Mouse (Mus musculus): ENCODE measurements around the gene Rapgef5. TPM values are rescaled to one million over a fixed set of nuclear protein-coding genes. Genes with fewer than 3 reads are reported as not detected.

Gene Rapgef5
- polyA plus RNA-seq, 2 experiments: 5.6 to 8.6 TPM

DNA sequence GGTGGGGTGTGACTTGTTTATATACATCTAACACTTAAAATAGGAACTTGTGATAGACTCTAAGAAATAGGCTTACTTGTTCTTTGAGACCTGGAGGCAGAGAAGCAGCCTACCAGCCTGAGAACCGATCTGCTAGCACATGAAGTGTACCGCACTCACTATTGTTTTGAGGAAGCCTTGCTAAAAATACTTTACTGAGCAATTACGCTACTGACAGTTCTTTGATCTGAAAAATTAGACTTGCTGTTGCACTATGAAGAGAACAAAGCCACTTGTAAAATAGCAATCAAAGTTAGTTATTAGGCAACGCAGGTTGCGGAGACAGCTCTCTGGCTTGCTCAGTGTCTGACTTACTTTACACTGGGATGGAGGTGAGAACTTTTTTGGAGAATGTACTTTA, 37.1 kb downstream of the Rapgef5 start:
- H3K27ac ChIP-seq (replicated peaks; ENCODE audit: low read depth, low read length): no peak overlapping the region
- no peaks in the 10 kb centered on the region for H3K27me3 ChIP-seq (ENCODE audit: control insufficient read depth, insufficient read depth, low read length)
- no peak overlapping the region for H3K4me3 ChIP-seq (replicated peaks; ENCODE audit: low read length)
- no peaks in the 10 kb centered on the region for H3K36me3 ChIP-seq (ENCODE audit: control insufficient read depth, insufficient read depth, low read length)
- 77% methylated on average over 5 of the region's 5 CpGs for WGBS
- no peak for DNase-seq (ENCODE audit: low spot score)
- H3K4me1 ChIP-seq (ENCODE audit: control insufficient read depth, insufficient read depth, low read length): no peaks in the 10 kb centered on the region
- H3K9me3 ChIP-seq (ENCODE audit: control insufficient read depth, low read length): no peaks in the 10 kb centered on the region
- H3K9ac ChIP-seq (ENCODE audit: low read depth, low read length, severe bottlenecking): no peak overlapping the region
- no peak overlapping the region for H3K4me2 ChIP-seq (replicated peaks; ENCODE audit: low read depth, low read length, severe bottlenecking)
- ATAC-seq (ENCODE audit: low FRiP score, low read depth): no peak
- TF ChIP-seq POLR2A (IDR thresholded peaks at IDR 0.05; ENCODE audit: borderline replicate concordance, extremely low read depth, insufficient read depth, insufficient read length): no peak

DNA sequence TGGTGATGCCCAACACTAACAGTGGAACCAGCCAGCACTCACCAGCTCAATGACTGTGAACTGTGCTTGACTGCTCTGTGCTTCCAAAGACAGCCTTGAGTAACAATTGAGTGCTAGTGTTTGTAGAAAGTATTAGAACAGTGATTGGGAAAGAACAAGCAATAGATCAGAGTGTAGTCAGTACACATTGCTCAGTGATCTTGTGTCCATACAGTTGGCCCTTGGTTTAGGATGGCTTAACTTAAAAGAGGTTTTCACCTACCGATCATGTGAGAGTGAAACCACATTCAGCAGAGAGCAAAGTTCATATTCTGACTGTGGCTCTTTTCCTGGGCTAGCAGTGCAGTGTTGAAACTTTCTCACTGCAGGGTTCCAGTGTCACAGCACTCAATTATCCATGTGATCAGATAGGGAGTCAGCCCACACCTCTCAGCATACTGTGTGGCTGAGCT, 38.4 kb downstream of the Rapgef5 start:
- no peak overlapping the region for H3K27ac ChIP-seq (replicated peaks; ENCODE audit: low read depth, low read length)
- no peaks in the 10 kb centered on the region for H3K4me1 ChIP-seq (ENCODE audit: control insufficient read depth, insufficient read depth, low read length)
- no peaks in the 10 kb centered on the region for H3K27me3 ChIP-seq (ENCODE audit: control insufficient read depth, insufficient read depth, low read length)
- DNase-seq (ENCODE audit: low spot score): no peak
- no peak overlapping the region for H3K9ac ChIP-seq (ENCODE audit: low read depth, low read length, severe bottlenecking)
- ATAC-seq (ENCODE audit: low FRiP score, low read depth): no peak
- WGBS: 82% methylated on average over 1 of the region's 1 CpGs
- H3K36me3 ChIP-seq (ENCODE audit: control insufficient read depth, insufficient read depth, low read length): no peaks in the 10 kb centered on the region
- no peak for TF ChIP-seq POLR2A (IDR thresholded peaks at IDR 0.05; ENCODE audit: borderline replicate concordance, extremely low read depth, insufficient read depth, insufficient read length)
- H3K4me3 ChIP-seq (replicated peaks; ENCODE audit: low read length): no peak overlapping the region
- H3K4me2 ChIP-seq (replicated peaks; ENCODE audit: low read depth, low read length, severe bottlenecking): no peak overlapping the region
- H3K9me3 ChIP-seq (ENCODE audit: control insufficient read depth, low read length): no peaks in the 10 kb centered on the region

DNA sequence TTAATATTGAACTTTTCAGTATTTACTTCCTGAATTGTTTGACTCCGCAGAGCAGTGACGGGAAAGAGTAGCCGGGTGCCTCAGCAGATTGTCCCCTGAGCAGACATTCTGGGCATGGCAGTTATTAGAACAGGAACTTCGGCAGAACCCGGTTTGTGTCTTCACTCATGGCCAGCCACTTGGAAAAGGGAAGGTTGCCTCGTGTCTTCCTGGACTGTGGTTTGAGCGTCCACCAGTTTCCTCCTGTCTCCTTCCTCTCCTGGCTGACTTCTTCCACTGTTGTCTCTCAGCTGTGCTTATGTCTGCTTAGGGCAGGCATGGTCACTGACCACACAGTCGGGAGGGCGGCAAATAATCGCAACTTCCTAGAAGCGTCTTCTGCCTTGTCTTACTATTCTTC, 44.2 kb downstream of the Rapgef5 start:
- no peak overlapping the region for H3K4me2 ChIP-seq (replicated peaks; ENCODE audit: low read depth, low read length, severe bottlenecking)
- H3K36me3 ChIP-seq (ENCODE audit: control insufficient read depth, insufficient read depth, low read length): no peaks in the 10 kb centered on the region
- peaks cover 5% of the 10 kb centered on the region for H3K4me1 ChIP-seq (ENCODE audit: control insufficient read depth, insufficient read depth, low read length)
- H3K9ac ChIP-seq (ENCODE audit: low read depth, low read length, severe bottlenecking): no peak overlapping the region
- DNase-seq (ENCODE audit: low spot score) (no peak), ATAC-seq (ENCODE audit: low FRiP score, low read depth) (no peak)
- no peaks in the 10 kb centered on the region for H3K27me3 ChIP-seq (ENCODE audit: control insufficient read depth, insufficient read depth, low read length)
- H3K4me3 ChIP-seq (replicated peaks; ENCODE audit: low read length): no peak overlapping the region
- no peak overlapping the region for H3K27ac ChIP-seq (replicated peaks; ENCODE audit: low read depth, low read length)
- WGBS: 83% methylated on average over 11 of the region's 11 CpGs
- no peak for TF ChIP-seq POLR2A (IDR thresholded peaks at IDR 0.05; ENCODE audit: borderline replicate concordance, extremely low read depth, insufficient read depth, insufficient read length)
- no peaks in the 10 kb centered on the region for H3K9me3 ChIP-seq (ENCODE audit: control insufficient read depth, low read length)

DNA sequence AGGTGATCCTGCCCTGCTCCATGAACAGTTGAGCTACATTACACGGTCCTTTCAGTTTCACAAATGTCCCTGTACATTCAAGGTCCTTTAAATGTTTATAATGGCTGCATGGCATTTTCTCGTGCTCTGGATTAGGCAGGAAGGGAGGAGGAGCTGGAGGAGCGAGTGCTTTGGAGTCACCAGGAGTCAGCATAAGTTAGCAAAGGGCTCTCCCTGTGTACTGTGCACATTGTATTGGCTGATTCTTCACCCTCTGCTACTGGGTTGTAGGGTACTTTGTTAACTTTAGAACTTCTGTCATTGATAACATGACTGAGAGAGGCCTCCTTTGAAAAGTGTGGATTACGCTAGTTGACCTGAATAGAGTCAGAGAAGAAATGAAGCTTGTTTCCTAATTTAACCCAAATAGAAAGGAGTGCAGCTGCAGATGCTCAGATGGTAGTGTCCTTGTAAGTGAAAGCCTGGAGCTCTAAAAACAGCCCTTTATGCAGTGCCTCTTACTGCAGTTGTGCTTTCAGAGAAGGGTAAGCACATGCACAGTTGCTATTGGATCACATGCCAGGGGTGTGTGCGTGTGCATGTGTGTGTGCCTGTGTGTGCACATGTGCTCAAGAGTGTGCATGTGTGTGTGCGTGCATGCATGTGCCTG, 45.3 kb downstream of the Rapgef5 start:
- Histone ChIP-seq H3K4me3 (replicated peaks; ENCODE audit: low read length) (no peak overlapping the region), H3K27ac (replicated peaks; ENCODE audit: low read depth, low read length) (no peak overlapping the region), H3K4me1 (ENCODE audit: control insufficient read depth, insufficient read depth, low read length) (peaks cover 5% of the 10 kb centered on the region), H3K9ac (ENCODE audit: low read depth, low read length, severe bottlenecking) (no peak overlapping the region), H3K27me3 (ENCODE audit: control insufficient read depth, insufficient read depth, low read length) (no peaks in the 10 kb centered on the region), H3K4me2 (replicated peaks; ENCODE audit: low read depth, low read length, severe bottlenecking) (no peak overlapping the region), H3K36me3 (ENCODE audit: control insufficient read depth, insufficient read depth, low read length) (no peaks in the 10 kb centered on the region), H3K9me3 (ENCODE audit: control insufficient read depth, low read length) (no peaks in the 10 kb centered on the region)
- no peak for DNase-seq (ENCODE audit: low spot score)
- ATAC-seq (ENCODE audit: low FRiP score, low read depth): no peak
- no peak for TF ChIP-seq POLR2A (IDR thresholded peaks at IDR 0.05; ENCODE audit: borderline replicate concordance, extremely low read depth, insufficient read depth, insufficient read length)
- 78% methylated on average over 6 of the region's 6 CpGs for WGBS

DNA sequence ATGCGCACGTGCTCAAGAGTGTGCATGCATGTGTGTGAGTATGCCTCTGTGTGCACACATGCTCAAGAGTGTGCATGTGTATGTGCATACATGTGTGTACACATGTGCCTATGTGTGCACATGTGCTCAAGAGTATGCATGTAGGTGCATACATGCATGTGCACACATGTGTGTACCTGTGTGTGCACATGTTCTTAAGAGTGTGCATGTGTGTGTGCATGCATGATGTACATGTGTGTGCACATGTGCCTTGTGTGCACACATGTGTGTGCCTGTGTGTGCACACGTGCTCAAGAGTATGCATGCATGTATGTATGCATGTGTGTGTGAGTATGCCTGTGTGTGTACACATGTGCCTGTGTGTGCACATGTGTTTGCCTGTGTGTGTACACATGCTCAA, 45.8 kb downstream of the Rapgef5 start:
- WGBS: 96% methylated on average over 3 of the region's 3 CpGs
- Histone ChIP-seq H3K4me2 (replicated peaks; ENCODE audit: low read depth, low read length, severe bottlenecking) (no peak overlapping the region), H3K4me3 (replicated peaks; ENCODE audit: low read length) (no peak overlapping the region), H3K27me3 (ENCODE audit: control insufficient read depth, insufficient read depth, low read length) (no peaks in the 10 kb centered on the region), H3K4me1 (ENCODE audit: control insufficient read depth, insufficient read depth, low read length) (peaks cover 5% of the 10 kb centered on the region), H3K36me3 (ENCODE audit: control insufficient read depth, insufficient read depth, low read length) (no peaks in the 10 kb centered on the region), H3K9me3 (ENCODE audit: control insufficient read depth, low read length) (no peaks in the 10 kb centered on the region), H3K9ac (ENCODE audit: low read depth, low read length, severe bottlenecking) (no peak overlapping the region), H3K27ac (replicated peaks; ENCODE audit: low read depth, low read length) (no peak overlapping the region)
- ATAC-seq (ENCODE audit: low FRiP score, low read depth) (no peak), DNase-seq (ENCODE audit: low spot score) (no peak)
- TF ChIP-seq POLR2A (IDR thresholded peaks at IDR 0.05; ENCODE audit: borderline replicate concordance, extremely low read depth, insufficient read depth, insufficient read length): no peak

Data from limb, embryonic 14.5 days (tissue).